Mouse (Mus musculus): ENCODE data around the gene Rela. TPM values are rescaled to one million over a fixed set of nuclear protein-coding genes. Genes with fewer than 3 reads are reported as not detected.

Rela gene
- total RNA-seq (2014; fragmentation: Nextera tagmentation) (43.2 and 60.7 TPM in 2 replicates), total RNA-seq (2017) (33.0 and 37.9 TPM in 2 replicates), polyA plus RNA-seq (2012) (77.0 and 108 TPM in 2 replicates)

- peaks cover 51% of the 10 kb centered on the region for H3K4me1 ChIP-seq (ENCODE audit: insufficient read depth, low read depth, low read length)
- no peak for TF ChIP-seq GATA1 (IDR thresholded peaks at IDR 0.05; ENCODE audit: borderline replicate concordance, low read length)
- no peak for TF ChIP-seq CTCF (IDR thresholded peaks at IDR 0.05; ENCODE audit: low read depth, low read length)
- no peak for TF ChIP-seq POLR2AphosphoS5 (IDR thresholded peaks at IDR 0.05; ENCODE audit: insufficient replicate concordance, low read depth, low read length)
- no peak for TF ChIP-seq GATA2 (IDR thresholded peaks at IDR 0.05; ENCODE audit: borderline replicate concordance, low read depth, low read length)
- TF ChIP-seq TAL1 (conservative IDR thresholded peaks at IDR 0.05; ENCODE audit: low read depth, low read length), result no peak
Observed at GRCm38 (mm10) chr19:5637069-5638047, at the start of gene Rela. Gene Rela, plus strand, starts transcription at chr19:5637483.

GRCm38 (mm10) chr19:5589159-5589558, 48.1 kb upstream of the Rela start:
- TF ChIP-seq POLR2AphosphoS5 (IDR thresholded peaks at IDR 0.05; ENCODE audit: insufficient replicate concordance, low read depth, low read length) (no peak), TAL1 (conservative IDR thresholded peaks at IDR 0.05; ENCODE audit: low read depth, low read length) (no peak), CTCF (IDR thresholded peaks at IDR 0.05; ENCODE audit: low read depth, low read length) (no peak)
- no peaks in the 10 kb centered on the region; the same call in 1 of the 2 replicates for H3K4me1 ChIP-seq (ENCODE audit: insufficient read depth, low read depth, low read length)
- DNase-seq (ENCODE audit: low spot score) (no peak), ATAC-seq (ENCODE audit: extremely low read depth, insufficient number of reproducible peaks, low FRiP score, poor library complexity, severe bottlenecking) (no peak)
- no peaks in the 10 kb centered on the region for H3K36me3 ChIP-seq (replicated peaks)
- H3K27me3 ChIP-seq (ENCODE audit: insufficient read depth, low read length), result peaks cover 31% of the 10 kb centered on the region
- H3K9me3 ChIP-seq (replicated peaks), result peaks cover 3% of the 10 kb centered on the region; the same call in 1 of the 2 replicates
- no peak overlapping the region for H3K4me3 ChIP-seq (ENCODE audit: low read depth, low read length)

More at GRCm38 (mm10) chr19:5637069-5638047, at the start of gene Rela:
- Histone ChIP-seq H3K9me3 (replicated peaks) (no peaks in the 10 kb centered on the region), H3K4me3 (ENCODE audit: low read depth, low read length) (peak within 1 kb of the TSS; percentile 85), H3K36me3 (replicated peaks) (peaks cover 43% of the 10 kb centered on the region), H3K27me3 (ENCODE audit: insufficient read depth, low read length) (no peaks in the 10 kb centered on the region)
- peak; percentile 95 for DNase-seq (ENCODE audit: low spot score)
- ATAC-seq (ENCODE audit: extremely low read depth, insufficient number of reproducible peaks, low FRiP score, poor library complexity, severe bottlenecking), result no peak; the same call in 1 of the 2 replicates

GRCm38 (mm10) chr19:5591888-5592287, 45.4 kb upstream of the Rela start:
- Histone ChIP-seq H3K4me3 (ENCODE audit: low read depth, low read length) (no peak overlapping the region), H3K4me1 (ENCODE audit: insufficient read depth, low read depth, low read length) (no peaks in the 10 kb centered on the region), H3K27me3 (ENCODE audit: insufficient read depth, low read length) (peaks cover 26% of the 10 kb centered on the region), H3K36me3 (replicated peaks) (no peaks in the 10 kb centered on the region), H3K9me3 (replicated peaks) (peaks cover 3% of the 10 kb centered on the region; the same call in 1 of the 2 replicates)
- DNase-seq (ENCODE audit: low spot score), result no peak
- TF ChIP-seq GATA1 (IDR thresholded peaks at IDR 0.05; ENCODE audit: borderline replicate concordance, low read length), result no peak
- no peak for TF ChIP-seq CTCF (IDR thresholded peaks at IDR 0.05; ENCODE audit: low read depth, low read length)
- no peak for TF ChIP-seq POLR2AphosphoS5 (IDR thresholded peaks at IDR 0.05; ENCODE audit: insufficient replicate concordance, low read depth, low read length)
- TF ChIP-seq GATA2 (IDR thresholded peaks at IDR 0.05; ENCODE audit: borderline replicate concordance, low read depth, low read length), result no peak
- no peak for ATAC-seq (ENCODE audit: extremely low read depth, insufficient number of reproducible peaks, low FRiP score, poor library complexity, severe bottlenecking)

GRCm38 (mm10) chr19:5599224-5599623, 38.1 kb upstream of the Rela start:
- peaks cover 21% of the 10 kb centered on the region for H3K27me3 ChIP-seq (ENCODE audit: insufficient read depth, low read length)
- H3K9me3 ChIP-seq (replicated peaks), result peaks cover 3% of the 10 kb centered on the region; the same call in 1 of the 2 replicates
- peaks cover 34% of the 10 kb centered on the region for H3K4me1 ChIP-seq (ENCODE audit: insufficient read depth, low read depth, low read length)
- TF ChIP-seq POLR2AphosphoS5 (IDR thresholded peaks at IDR 0.05; ENCODE audit: insufficient replicate concordance, low read depth, low read length) (no peak), GATA1 (IDR thresholded peaks at IDR 0.05; ENCODE audit: borderline replicate concordance, low read length) (no peak), CTCF (IDR thresholded peaks at IDR 0.05; ENCODE audit: low read depth, low read length) (no peak), TAL1 (conservative IDR thresholded peaks at IDR 0.05; ENCODE audit: low read depth, low read length) (no peak), GATA2 (IDR thresholded peaks at IDR 0.05; ENCODE audit: borderline replicate concordance, low read depth, low read length) (no peak)
- no peak overlapping the region for H3K4me3 ChIP-seq (ENCODE audit: low read depth, low read length)
- peaks cover 23% of the 10 kb centered on the region for H3K36me3 ChIP-seq (replicated peaks)
- DNase-seq (ENCODE audit: low spot score), result no peak
- no peak for ATAC-seq (ENCODE audit: extremely low read depth, insufficient number of reproducible peaks, low FRiP score, poor library complexity, severe bottlenecking)

- peak within 1 kb of the TSS; percentile 93 for H3K4me3 ChIP-seq (ENCODE audit: low read depth, low read length)
- peak; percentile 64 for ATAC-seq (ENCODE audit: extremely low read depth, insufficient number of reproducible peaks, low FRiP score, poor library complexity, severe bottlenecking)
- peaks cover 50% of the 10 kb centered on the region for H3K36me3 ChIP-seq (replicated peaks)
- H3K4me1 ChIP-seq (ENCODE audit: insufficient read depth, low read depth, low read length), result peaks cover 54% of the 10 kb centered on the region
- H3K27me3 ChIP-seq (ENCODE audit: insufficient read depth, low read length), result peaks cover 7% of the 10 kb centered on the region
- DNase-seq (ENCODE audit: low spot score), result peak; percentile 82
- peaks cover 3% of the 10 kb centered on the region; the same call in 1 of the 2 replicates for H3K9me3 ChIP-seq (replicated peaks)
- TF ChIP-seq POLR2AphosphoS5 (IDR thresholded peaks at IDR 0.05; ENCODE audit: insufficient replicate concordance, low read depth, low read length) (no peak), TAL1 (conservative IDR thresholded peaks at IDR 0.05; ENCODE audit: low read depth, low read length) (no peak), GATA1 (IDR thresholded peaks at IDR 0.05; ENCODE audit: borderline replicate concordance, low read length) (no peak), GATA2 (IDR thresholded peaks at IDR 0.05; ENCODE audit: borderline replicate concordance, low read depth, low read length) (no peak), CTCF (IDR thresholded peaks at IDR 0.05; ENCODE audit: low read depth, low read length) (no peak)
Observed at GRCm38 (mm10) chr19:5601752-5602541, 35.3 kb upstream of the Rela start, which contains the start of gene Rnaseh2c. Gene Rnaseh2c, plus strand, starts transcription at chr19:5601873.
